Mouse (Mus musculus): ENCODE data around the gene Gaa.
"Not testable (repeated sequence)": the region's sequence is repeated elsewhere in the genome, so short reads cannot be mapped to it uniquely, and the experiment has no call there.

Gaa gene

GRCm38 (mm10) chr11:119267768-119268556 is at the start of gene Gaa:
TSS of gene Gaa (plus strand) at chr11:119267887.
- peak; percentile 88 to 98 for DNase-seq (ENCODE audit: low spot score in 2 of 2)

- DNase-seq (ENCODE audit: low spot score in 2 of 2), result peak in 1 of 2 experiments; percentile 70
Observed at GRCm38 (mm10) chr11:119219816-119220465, 47.7 kb upstream of the Gaa start.

- DNase-seq (ENCODE audit: low spot score in 2 of 2), result no peak
Observed at GRCm38 (mm10) chr11:119221812-119222510, 45.7 kb upstream of the Gaa start.

GRCm38 (mm10) chr11:119223124-119223890 is 44.4 kb upstream of the Gaa start:
- no peak for DNase-seq (ENCODE audit: low spot score in 2 of 2)

GRCm38 (mm10) chr11:119224926-119225325 is 42.8 kb upstream of the Gaa start:
- DNase-seq (ENCODE audit: low spot score in 2 of 2), result no peak

- DNase-seq (ENCODE audit: low spot score in 2 of 2), result no peak
Observed at GRCm38 (mm10) chr11:119225634-119226033, 42.1 kb upstream of the Gaa start.

GRCm38 (mm10) chr11:119227591-119227990 is 40.1 kb upstream of the Gaa start:
- no peak for DNase-seq (ENCODE audit: low spot score in 2 of 2)

- peak in 1 of 2 experiments; percentile 31 for DNase-seq (ENCODE audit: low spot score in 2 of 2)
Observed at GRCm38 (mm10) chr11:119228091-119228781, 39.5 kb upstream of the Gaa start, which contains the start of the genes Tbc1d16 and Ccdc40. TSS of gene Tbc1d16 (minus strand) at chr11:119228499. TSS of gene Ccdc40 (plus strand) at chr11:119228572.

GRCm38 (mm10) chr11:119228846-119229626 is 38.7 kb upstream of the Gaa start:
- DNase-seq (ENCODE audit: low spot score in 2 of 2), result peak in 1 of 2 experiments; percentile 42

GRCm38 (mm10) chr11:119234770-119235169 is 32.9 kb upstream of the Gaa start:
- no peak for DNase-seq (ENCODE audit: low spot score in 2 of 2)

GRCm38 (mm10) chr11:119235596-119235995 is 32.1 kb upstream of the Gaa start:
- DNase-seq (ENCODE audit: low spot score in 2 of 2), result peak in 1 of 2 experiments; percentile 40

- no peak for DNase-seq (ENCODE audit: low spot score in 2 of 2)
Observed at GRCm38 (mm10) chr11:119236354-119236753, 31.3 kb upstream of the Gaa start.

GRCm38 (mm10) chr11:119237007-119237406 is 30.7 kb upstream of the Gaa start:
- DNase-seq (ENCODE audit: low spot score in 2 of 2), result no peak

GRCm38 (mm10) chr11:119237568-119238304 is 30.0 kb upstream of the Gaa start:
- DNase-seq (ENCODE audit: low spot score in 2 of 2), result no peak

GRCm38 (mm10) chr11:119238305-119238721 is 29.4 kb upstream of the Gaa start:
- DNase-seq (ENCODE audit: low spot score in 2 of 2), result no peak

- DNase-seq (ENCODE audit: low spot score in 2 of 2), result no peak
Observed at GRCm38 (mm10) chr11:119239480-119239879, 28.2 kb upstream of the Gaa start.

GRCm38 (mm10) chr11:119245543-119245942 is 22.1 kb upstream of the Gaa start:
- not testable (repeated sequence) for DNase-seq (ENCODE audit: low spot score in 2 of 2)

- DNase-seq (ENCODE audit: low spot score in 2 of 2), result peak in 1 of 2 experiments; percentile 70
Observed at GRCm38 (mm10) chr11:119249011-119249410, 18.7 kb upstream of the Gaa start.

- DNase-seq (ENCODE audit: low spot score in 2 of 2), result no peak
Observed at GRCm38 (mm10) chr11:119250998-119251397, 16.7 kb upstream of the Gaa start.
